ENCODE assay signal across 9 mouse cellular contexts in the genomic region with DNA sequence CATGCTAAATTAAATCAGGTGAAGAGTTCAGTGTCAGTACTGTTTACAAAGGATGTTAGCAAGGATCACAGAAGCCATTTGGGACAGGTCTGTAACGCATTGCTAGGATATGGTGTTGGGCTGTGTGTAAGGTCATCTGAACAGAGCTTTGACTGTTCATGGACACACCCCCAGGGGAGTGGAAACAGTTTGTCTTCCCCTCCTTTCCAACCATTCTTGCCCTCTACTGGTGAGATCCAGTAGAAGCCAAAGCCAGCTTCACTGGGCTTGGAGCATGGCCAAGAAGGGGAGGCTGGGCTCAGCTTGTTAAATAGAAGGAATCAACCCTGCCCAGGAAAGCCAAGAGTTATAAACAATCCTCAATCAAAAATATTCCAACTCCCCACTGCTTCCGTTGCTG. TPM values are rescaled to one million over a fixed set of nuclear protein-coding genes. Genes with fewer than 3 reads are reported as not detected.
A peak's percentile ranks its signal among the peaks of the same experiment; 100 is the strongest.
DNase-seq lines count a peak whose midpoint lies in the region; ATAC-seq lines count a peak whose summit lies in the region.
"Had no signal": no experiment of that assay in that cellular context is flagged by ENCODE, and none has a peak within 500 bp of the region (broad histone marks: within the 10 kb centered on the region; RNA-seq: fewer than 3 reads in every experiment).

No protein-coding gene starts in this region.

- H3K9ac ChIP-seq in hindbrain, embryonic 16.5 days (ENCODE audit: low read depth, low read length), result no peak overlapping the region
- H3K9ac ChIP-seq in hindbrain, embryonic 13.5 days, result no peak overlapping the region
- H3K9ac ChIP-seq: limb, embryonic 12.5 days had no signal

- intact Hi-C loops in gastrocnemius, postnatal 14 days (cut with DNase I; ENCODE audit: low total_unique reads), result no loop called here

- H3K4me2 ChIP-seq in hindbrain, embryonic 16.5 days (ENCODE audit: low read length), result no peak overlapping the region
- H3K4me2 ChIP-seq in hindbrain, embryonic 13.5 days, result no peak overlapping the region
- H3K4me2 ChIP-seq: limb, embryonic 12.5 days had no signal

- WGBS in hindbrain, embryonic 16.5 days, result 46% methylated on average over 2 of the region's 2 CpGs
- WGBS in hindbrain, embryonic 13.5 days, result 71% methylated on average over 2 of the region's 2 CpGs

- no peak overlapping the region for H3K4me3 ChIP-seq in hindbrain, embryonic 16.5 days (ENCODE audit: low read length)
- H3K4me3 ChIP-seq in hindbrain, embryonic 13.5 days, result no peak overlapping the region
- H3K4me3 ChIP-seq: limb, embryonic 12.5 days had no signal

- no peaks in the 10 kb centered on the region for H3K36me3 ChIP-seq in hindbrain, embryonic 16.5 days (ENCODE audit: control insufficient read depth, insufficient read depth, low read length)
- no peaks in the 10 kb centered on the region for H3K36me3 ChIP-seq in hindbrain, embryonic 13.5 days
- H3K36me3 ChIP-seq: limb, embryonic 12.5 days had no signal

- peak; percentile 55 for DNase-seq in 416B (ENCODE audit: low read depth)
- peak; percentile 28 for DNase-seq in WW6 (ENCODE audit: low read depth, low spot score)
- peak; percentile 44 for DNase-seq in gastrocnemius, postnatal 14 days
- DNase-seq in kidney, postnatal 10 days, result peak; percentile 77
- DNase-seq in naive thymus-derived CD4-positive, alpha-beta T cell, adult 2 months (ENCODE audit: low read depth), result peak; percentile 30
- DNase-seq in cerebellum, adult 9-10 months, result no peak

- ATAC-seq in hindbrain, embryonic 16.5 days, result 0 out of 2 replicates have a peak, but pooled peaks have one; percentile 24
- ATAC-seq in hindbrain, embryonic 13.5 days (ENCODE audit: low FRiP score), result no peak

- 0 out of 2 replicates have a peak, but pooled peaks cover 2% of the 10 kb centered on the region for H3K27me3 ChIP-seq in hindbrain, embryonic 16.5 days (replicated peaks; ENCODE audit: control insufficient read depth, insufficient read depth, low read length)
- 0 out of 2 replicates have a peak, but pooled peaks cover 8% of the 10 kb centered on the region for H3K27me3 ChIP-seq in hindbrain, embryonic 13.5 days
- H3K27me3 ChIP-seq: limb, embryonic 12.5 days had no signal

- H3K4me1 ChIP-seq in hindbrain, embryonic 16.5 days (ENCODE audit: control insufficient read depth, insufficient read depth, low read depth, low read length), result no peaks in the 10 kb centered on the region
- peaks cover 5% of the 10 kb centered on the region; the same call in 1 of the 2 replicates for H3K4me1 ChIP-seq in hindbrain, embryonic 13.5 days (replicated peaks)

- H3K27ac ChIP-seq in hindbrain, embryonic 16.5 days (ENCODE audit: low read depth, low read length), result no peak overlapping the region
- H3K27ac ChIP-seq in hindbrain, embryonic 13.5 days, result no peak overlapping the region
- H3K27ac ChIP-seq: limb, embryonic 12.5 days had no signal

- H3K9me3 ChIP-seq in hindbrain, embryonic 16.5 days (ENCODE audit: control insufficient read depth, low read length), result no peaks in the 10 kb centered on the region
- H3K9me3 ChIP-seq in hindbrain, embryonic 13.5 days, result no peaks in the 10 kb centered on the region
- H3K9me3 ChIP-seq: limb, embryonic 12.5 days had no signal

RNA-seq across cellular contexts. Expression of a gene that starts 7.4 kb away (rescaled TPM):
- 68.1 and 71.1 TPM in 2 replicates for polyA plus RNA-seq in hindbrain, embryonic 16.5 days (2015; fragmentation: Nextera tagmentation; extraction: Ambion mirVana)
- 65.3 and 65.7 TPM in 2 replicates for polyA plus RNA-seq in hindbrain, embryonic 13.5 days (2015; fragmentation: Nextera tagmentation; extraction: Ambion mirVana)
- total RNA-seq in gastrocnemius, postnatal 14 days (2021), result 10 to 100 TPM; 11.7 to 14.5 TPM
